Mouse (Mus musculus) intestine, postnatal 0 days (tissue): ENCODE results near the gene Vipr1. TPM values are rescaled to one million over a fixed set of nuclear protein-coding genes. Genes with fewer than 3 reads are reported as not detected.

Source experiments
- ATAC-seq: fragments of 200-750 bp; cut with Nextera tagmentation; 2 replicates; pipeline ENCODE4 v1.8.0; 2017; ENCODE audit warnings: mild to moderate bottlenecking, moderate TSS enrichment, moderate library complexity
- H3K27ac ChIP-seq: fragments of 300-500 bp; sonication (generic); 2 replicates; pipeline ENCODE4 v1.5.1; 2014; ENCODE audit warnings: mild to moderate bottlenecking, low read depth, low read length, moderate library complexity
- H3K27me3 ChIP-seq: fragments of 300-500 bp; sonication (generic); replicated peaks from 2 replicates; pipeline ENCODE4 v1.6.1; 2014; ENCODE audit warnings: low read length, mixed read lengths; ENCODE audit not compliant: control insufficient read depth, insufficient read depth
- H3K36me3 ChIP-seq: fragments of 300-500 bp; sonication (generic); 2 replicates; pipeline ENCODE4 v1.6.1; 2014; ENCODE audit warnings: mild to moderate bottlenecking, moderate library complexity; ENCODE audit not compliant: control insufficient read depth, insufficient read depth
- H3K4me1 ChIP-seq: fragments of 300-500 bp; sonication (generic); replicated peaks from 2 replicates; pipeline ENCODE4 v1.6.1; 2014; ENCODE audit warnings: antibody characterized with exemption, low read length, mixed read lengths; ENCODE audit not compliant: control insufficient read depth, insufficient read depth
- H3K4me2 ChIP-seq: fragments of 300-500 bp; sonication (generic); replicated peaks from 2 replicates; pipeline ENCODE4 v1.6.1; 2014; ENCODE audit warnings: low read depth, mild to moderate bottlenecking, moderate library complexity
- H3K4me3 ChIP-seq: fragments of 300-500 bp; sonication (generic); 2 replicates; pipeline ENCODE4 v1.5.1; 2014; ENCODE audit warnings: low read depth, low read length
- H3K9ac ChIP-seq: fragments of 300-500 bp; sonication (generic); 2 replicates; pipeline ENCODE4 v1.6.1; 2014; ENCODE audit warnings: mild to moderate bottlenecking, low read depth, low read length
- H3K9me3 ChIP-seq: fragments of 300-500 bp; sonication (generic); 2 replicates; pipeline ENCODE4 v1.6.1; 2016; ENCODE audit warnings: mixed run types; ENCODE audit not compliant: control insufficient read depth
- CTCF ChIP-seq: sonication (generic); IDR thresholded peaks from 2 replicates; pipeline ENCODE4 v1.5.1; 2016; ENCODE audit warnings: low read depth, mild to moderate bottlenecking, control low read depth, antibody characterized with exemption, moderate library complexity
- WGBS: fragments of 180-500 bp; shearing (Covaris S2); extraction: QIAGEN DNeasy Blood & Tissue Kit; methylation state at CpG from one replicate; pipeline ENCODE4 v1.1.7; 2014; 5-methylcytosine and 5-hydroxymethylcytosine counted together
- polyA plus RNA-seq: library from polyadenylated mRNA; unstranded; fragments of >200 nt; fragmentation: Nextera tagmentation; extraction: Ambion mirVana; gene quantifications from 2 replicates; pipeline ENCODE4 v1.2.1, GENCODE M21; 2015

Vipr1 gene
- polyA plus RNA-seq, 1 experiment from 2014 or later, result 22.8 TPM

DNA sequence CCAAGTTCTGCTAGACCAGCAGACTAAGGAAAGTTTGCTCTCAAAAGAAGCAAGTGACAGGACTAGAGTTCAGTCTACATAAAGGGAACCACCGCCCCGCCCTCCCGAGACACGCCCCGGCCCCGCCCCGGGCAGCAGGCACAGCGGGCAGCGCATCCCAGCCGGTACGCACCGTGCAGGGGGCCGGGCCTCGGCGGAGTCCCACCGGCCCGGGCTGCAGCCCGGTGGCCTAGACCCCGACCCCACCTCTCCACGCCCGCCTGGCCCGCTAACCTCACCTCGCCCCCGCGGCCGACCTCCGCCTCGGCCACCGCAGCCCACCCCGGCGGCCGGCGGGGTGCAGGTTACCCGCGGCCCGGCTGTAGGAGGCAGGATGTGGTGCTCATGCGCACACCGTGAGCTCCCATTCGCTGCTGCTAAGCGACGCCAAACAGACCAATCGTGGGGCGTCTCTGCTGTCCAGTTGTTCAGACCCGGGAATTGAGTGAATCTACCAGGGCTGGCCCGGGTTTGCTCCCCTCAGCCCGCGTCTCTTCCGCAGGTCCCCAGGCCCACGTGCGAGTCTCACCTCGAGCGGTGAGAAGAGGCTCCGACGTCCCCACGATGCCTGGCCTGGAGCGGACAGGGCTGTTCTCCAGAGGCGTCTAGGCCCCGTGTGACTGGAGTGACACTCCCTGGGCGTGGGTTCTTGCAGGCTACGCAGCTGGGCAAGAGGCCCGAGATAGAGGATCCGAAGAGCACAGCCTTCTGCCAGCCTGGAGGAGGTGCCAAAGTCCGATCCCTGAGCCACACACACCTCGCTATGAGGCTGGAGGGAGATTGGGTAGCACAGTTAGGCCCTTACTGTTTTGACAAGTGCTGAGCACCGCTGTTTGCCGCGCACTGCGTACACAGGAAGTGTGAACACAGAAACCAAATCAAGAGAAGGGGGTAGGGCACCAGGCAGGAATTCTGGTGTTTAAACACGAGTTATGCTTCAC, 62.4 kb downstream of the Vipr1 start, which contains the start of gene Sec22c:
Sec22c (minus strand) TSS at position 845 of the 980 bp plus-strand sequence.
- Histone ChIP-seq H3K27me3 (no peaks in the 10 kb centered on the region), H3K9ac (peak within 1 kb of the TSS; percentile 70), H3K36me3 (0 out of 2 replicates have a peak, but pooled peaks cover 4% of the 10 kb centered on the region), H3K4me2 (peak within 1 kb of the TSS; percentile 75), H3K4me3 (peak within 1 kb of the TSS; percentile 71), H3K27ac (peak within 1 kb of the TSS; percentile 97), H3K9me3 (no peaks in the 10 kb centered on the region), H3K4me1 (peaks cover 10% of the 10 kb centered on the region; the same call in 1 of the 2 replicates)
- under 1% methylated on average over 58 of the region's 69 CpGs for WGBS
- ATAC-seq, result peak; percentile 95
- peak; percentile 42 for TF ChIP-seq CTCF

DNA sequence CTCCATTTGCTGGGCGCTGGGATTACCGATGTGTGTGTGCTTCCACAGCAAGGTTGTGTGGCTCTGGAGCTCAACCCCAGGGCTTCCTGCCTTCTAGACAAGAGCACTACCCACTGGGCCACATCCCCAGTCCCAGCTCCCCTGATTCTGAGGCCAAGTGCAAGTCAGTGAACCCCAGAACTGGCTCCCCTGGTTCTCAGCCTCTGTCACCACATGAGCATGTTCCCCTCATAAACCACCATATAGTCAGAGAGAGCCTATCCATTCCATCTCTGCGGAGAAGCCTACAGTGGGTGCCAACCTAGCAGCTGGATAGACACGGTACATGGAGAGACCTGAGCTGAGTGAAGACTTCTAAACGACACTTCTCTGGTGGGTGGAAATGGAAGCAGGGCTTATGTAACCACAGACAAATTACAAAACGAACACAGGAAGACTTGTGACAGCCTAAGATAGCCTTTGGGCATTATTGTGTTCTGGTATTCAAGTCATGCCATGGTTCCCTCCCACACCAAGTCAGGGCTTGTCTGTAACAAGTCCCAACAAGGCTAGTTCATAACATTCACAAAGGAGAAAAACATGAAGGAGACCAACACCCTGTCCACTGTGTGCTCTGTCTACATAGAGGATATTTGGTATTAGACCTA, 63.6 kb downstream of the Vipr1 start:
- Histone ChIP-seq H3K27me3 (no peaks in the 10 kb centered on the region), H3K36me3 (no peaks in the 10 kb centered on the region), H3K9ac (no peak overlapping the region), H3K4me1 (peaks cover 10% of the 10 kb centered on the region; the same call in 1 of the 2 replicates), H3K4me2 (no peak overlapping the region), H3K9me3 (no peaks in the 10 kb centered on the region), H3K27ac (peak overlapping the region; percentile 97), H3K4me3 (no peak overlapping the region)
- 79% methylated on average over 6 of the region's 6 CpGs for WGBS
- ATAC-seq, result no peak
- no peak for TF ChIP-seq CTCF

- TF ChIP-seq CTCF, result no peak
- H3K36me3 ChIP-seq, result peaks cover 3% of the 10 kb centered on the region; the same call in 1 of the 2 replicates
- H3K4me1 ChIP-seq, result peaks cover 13% of the 10 kb centered on the region; the same call in 1 of the 2 replicates
- H3K27ac ChIP-seq, result no peak overlapping the region
- WGBS, result 53% methylated on average over 6 of the region's 6 CpGs
- H3K4me3 ChIP-seq, result no peak overlapping the region
- no peaks in the 10 kb centered on the region for H3K9me3 ChIP-seq
- H3K27me3 ChIP-seq, result no peaks in the 10 kb centered on the region
- no peak overlapping the region for H3K4me2 ChIP-seq
- ATAC-seq, result no peak
- no peak overlapping the region for H3K9ac ChIP-seq
Observed at GRCm38 (mm10) chr9:121707801-121708200, 65.3 kb downstream of the Vipr1 start.

DNA sequence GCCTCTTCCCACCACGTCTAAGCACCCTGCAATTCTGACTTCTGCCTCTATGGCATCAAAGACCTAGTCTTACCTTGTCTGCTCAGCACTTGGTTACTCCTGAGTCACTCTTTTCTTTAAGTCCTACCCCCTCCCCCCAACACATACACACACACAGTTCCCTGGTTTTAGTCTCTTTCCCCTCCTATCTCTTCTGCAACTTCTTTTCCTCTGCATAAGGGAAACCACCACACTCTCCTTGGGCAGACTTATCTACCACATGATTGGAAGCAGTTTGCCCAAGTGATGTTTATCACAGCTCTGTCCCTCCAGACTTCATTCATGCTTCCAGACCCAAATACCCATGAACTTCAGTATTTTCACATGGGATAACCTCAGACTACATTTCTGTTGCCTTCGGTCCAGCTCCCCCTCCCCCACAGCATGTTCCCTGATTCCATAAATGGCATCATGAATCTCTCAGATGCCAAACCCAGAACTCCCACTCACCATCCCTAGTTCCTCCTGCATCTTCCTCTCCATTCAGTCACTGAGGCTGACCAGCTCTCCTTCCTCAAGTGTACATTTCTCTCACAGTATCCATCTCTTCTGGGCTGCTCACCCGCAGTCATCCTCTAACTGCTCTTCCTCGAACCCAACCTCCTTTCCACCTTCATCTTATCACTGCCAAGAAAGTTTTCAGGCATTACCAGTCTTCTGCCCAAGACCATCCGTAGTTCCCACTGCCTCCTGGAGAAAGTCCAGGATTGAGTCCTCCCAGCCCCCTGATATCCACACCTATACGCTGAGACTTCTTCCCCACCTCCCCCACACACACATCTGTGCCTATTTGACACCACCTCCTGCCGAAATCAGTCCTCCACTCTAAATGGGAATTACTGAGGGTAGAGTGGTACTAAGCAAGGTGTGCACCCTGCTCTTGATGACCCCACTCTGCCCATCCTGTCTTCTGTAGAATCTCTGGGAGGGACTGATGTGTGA, 66.3 kb downstream of the Vipr1 start:
- Histone ChIP-seq H3K27me3 (no peaks in the 10 kb centered on the region), H3K4me2 (no peak overlapping the region), H3K9me3 (no peaks in the 10 kb centered on the region), H3K9ac (no peak overlapping the region), H3K4me1 (peaks cover 13% of the 10 kb centered on the region; the same call in 1 of the 2 replicates), H3K4me3 (no peak overlapping the region), H3K36me3 (peaks cover 4% of the 10 kb centered on the region; the same call in 1 of the 2 replicates), H3K27ac (no peak overlapping the region)
- ATAC-seq, result no peak
- TF ChIP-seq CTCF, result no peak
- WGBS, result 73% methylated on average over 7 of the region's 7 CpGs

DNA sequence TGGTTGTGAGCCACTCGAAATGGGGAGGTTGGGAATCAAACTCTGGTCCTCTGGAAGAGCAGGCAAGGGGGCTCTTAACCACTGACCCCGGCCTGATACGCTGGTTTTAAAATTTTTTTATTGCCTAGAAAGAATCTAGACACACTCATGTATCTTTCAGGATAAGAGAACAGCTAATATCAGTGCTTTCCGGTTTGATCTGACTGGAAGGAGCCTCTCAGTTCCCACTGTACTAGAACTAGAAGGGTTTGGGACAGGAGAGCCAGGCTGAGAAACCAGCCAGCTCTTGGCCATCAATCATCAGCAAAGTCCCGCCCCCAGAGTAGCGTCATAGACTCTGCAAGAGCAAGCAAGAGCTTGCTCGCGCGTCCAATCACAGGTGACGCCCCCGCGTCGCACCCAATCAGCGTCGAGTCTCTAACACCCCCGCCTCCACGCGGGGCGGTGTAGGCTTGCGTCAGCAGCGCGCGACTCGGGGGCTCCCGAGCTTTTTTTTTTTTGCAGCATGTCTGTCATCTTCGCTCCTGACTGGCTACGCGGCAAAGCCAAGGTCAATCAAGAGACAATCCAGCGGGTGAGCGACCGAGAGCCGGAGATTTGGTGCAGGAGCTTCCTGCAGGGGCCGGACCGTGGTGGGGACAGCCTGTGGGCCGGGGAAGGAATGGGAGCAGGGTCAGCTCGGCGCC, 67.5 kb downstream of the Vipr1 start, which contains the start of gene Ss18l2:
Ss18l2 (plus strand) TSS at position 432 of the 686 bp plus-strand sequence.
- Histone ChIP-seq H3K27me3 (no peaks in the 10 kb centered on the region), H3K4me1 (peaks cover 13% of the 10 kb centered on the region; the same call in 1 of the 2 replicates), H3K4me2 (peak within 1 kb of the TSS; percentile 77), H3K36me3 (peaks cover 4% of the 10 kb centered on the region; the same call in 1 of the 2 replicates), H3K9me3 (no peaks in the 10 kb centered on the region), H3K27ac (peak within 1 kb of the TSS; percentile 98), H3K4me3 (peak within 1 kb of the TSS; percentile 77), H3K9ac (peak within 1 kb of the TSS; percentile 88)
- ATAC-seq, result peak; percentile 93
- TF ChIP-seq CTCF, result no peak
- WGBS, result 6% methylated on average over 37 of the region's 37 CpGs
